8 mouse cellular contexts compared by ENCODE assay signal in the genomic region with DNA sequence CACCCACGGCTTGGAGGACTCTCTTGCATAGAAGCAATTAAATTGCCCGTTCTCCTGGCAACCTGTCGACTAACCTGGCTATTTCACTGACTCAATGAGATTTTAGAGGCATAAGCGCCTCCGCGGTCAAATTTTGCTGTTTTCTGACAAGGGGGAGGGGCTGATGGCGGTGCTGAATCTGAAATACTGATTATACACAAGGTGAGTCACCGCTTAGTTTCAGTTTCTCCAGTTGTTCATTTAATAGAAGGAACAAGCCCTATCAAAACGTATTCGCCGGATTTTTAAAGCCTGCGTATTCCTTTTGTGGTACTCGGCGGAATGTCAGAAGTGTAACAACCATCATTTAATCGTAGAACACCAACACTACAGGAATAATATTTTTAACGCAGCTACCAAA. TPM values are rescaled to one million over a fixed set of nuclear protein-coding genes. Genes with fewer than 3 reads are reported as not detected.
DNase-seq lines count a peak whose midpoint lies in the region; ATAC-seq lines count a peak whose summit lies in the region.

No protein-coding gene starts in this region.

- peak overlapping the region; percentile 92 for H3K9ac ChIP-seq in embryonic facial prominence, embryonic 12.5 days
- peak overlapping the region; percentile 81 for H3K9ac ChIP-seq in intestine, embryonic 14.5 days (ENCODE audit: low read length)
- peak overlapping the region; percentile 92 for H3K9ac ChIP-seq in lung, embryonic 16.5 days (ENCODE audit: low read length)
- H3K9ac ChIP-seq in stomach, embryonic 14.5 days (replicated peaks; ENCODE audit: low read depth, low read length), result peak overlapping the region; percentile 78

- no peak for ATAC-seq in embryonic facial prominence, embryonic 12.5 days (ENCODE audit: insufficient number of reproducible peaks, insufficient read depth, low FRiP score, low TSS enrichment)
- ATAC-seq in intestine, embryonic 14.5 days (replicated peaks; ENCODE audit: low FRiP score, low TSS enrichment, low read depth), result no peak
- no peak for ATAC-seq in lung, embryonic 16.5 days (ENCODE audit: low read depth)
- no peak for ATAC-seq in stomach, embryonic 14.5 days (ENCODE audit: insufficient number of reproducible peaks, insufficient read depth, low FRiP score, low read depth)

- peak; percentile 24 to 30 for DNase-seq in left cerebral cortex, postnatal 25 days (ENCODE audit: low spot score in 2 of 2)
- no peak for DNase-seq in left cerebral cortex, postnatal 36 days (ENCODE audit: low spot score in 2 of 2)
- peak; percentile 61 for DNase-seq in MN1 (ENCODE audit: low spot score)
- peak; percentile 64 for DNase-seq in intestine, embryonic 14.5 days (ENCODE audit: low spot score)
- no peak for DNase-seq in left cerebral cortex, postnatal 10 days (ENCODE audit: extremely low spot score in 1 of 2, low spot score in 2 of 2)

- peaks cover 7% of the 10 kb centered on the region; the same call in 1 of the 2 replicates for H3K36me3 ChIP-seq in embryonic facial prominence, embryonic 12.5 days
- H3K36me3 ChIP-seq in intestine, embryonic 14.5 days (ENCODE audit: control insufficient read depth, insufficient read depth, low read length), result 0 out of 2 replicates have a peak, but pooled peaks cover 4% of the 10 kb centered on the region
- peaks cover 5% of the 10 kb centered on the region; the same call in 1 of the 2 replicates for H3K36me3 ChIP-seq in lung, embryonic 16.5 days (ENCODE audit: control insufficient read depth, insufficient read depth, low read length)
- H3K36me3 ChIP-seq in stomach, embryonic 14.5 days (ENCODE audit: control insufficient read depth, insufficient read depth, low read length), result no peaks in the 10 kb centered on the region

- H3K4me2 ChIP-seq in embryonic facial prominence, embryonic 12.5 days (replicated peaks), result peak overlapping the region; percentile 74
- peak overlapping the region; percentile 91 for H3K4me2 ChIP-seq in intestine, embryonic 14.5 days (ENCODE audit: low read length)
- peak overlapping the region; percentile 75 for H3K4me2 ChIP-seq in lung, embryonic 16.5 days (ENCODE audit: low read depth, low read length)
- peak overlapping the region; percentile 89 for H3K4me2 ChIP-seq in stomach, embryonic 14.5 days (replicated peaks; ENCODE audit: low read depth, low read length)

- H3K4me1 ChIP-seq in embryonic facial prominence, embryonic 12.5 days, result peaks cover 27% of the 10 kb centered on the region
- H3K4me1 ChIP-seq in intestine, embryonic 14.5 days (replicated peaks; ENCODE audit: control insufficient read depth, insufficient read depth, low read length), result peaks cover 21% of the 10 kb centered on the region
- H3K4me1 ChIP-seq in lung, embryonic 16.5 days (replicated peaks; ENCODE audit: control insufficient read depth, insufficient read depth, low read length), result peaks cover 21% of the 10 kb centered on the region
- H3K4me1 ChIP-seq in stomach, embryonic 14.5 days (ENCODE audit: control insufficient read depth, insufficient read depth, low read length), result peaks cover 19% of the 10 kb centered on the region; the same call in 1 of the 2 replicates

- 0 out of 2 replicates have a peak, but pooled peaks cover 3% of the 10 kb centered on the region for H3K27me3 ChIP-seq in embryonic facial prominence, embryonic 12.5 days
- H3K27me3 ChIP-seq in intestine, embryonic 14.5 days (replicated peaks; ENCODE audit: control insufficient read depth, insufficient read depth, low read length), result no peaks in the 10 kb centered on the region
- H3K27me3 ChIP-seq in lung, embryonic 16.5 days (ENCODE audit: control insufficient read depth, insufficient read depth, low read depth, low read length), result no peaks in the 10 kb centered on the region; the same call in 1 of the 2 replicates
- no peaks in the 10 kb centered on the region for H3K27me3 ChIP-seq in stomach, embryonic 14.5 days (ENCODE audit: control insufficient read depth, insufficient read depth, low read length)

- no peaks in the 10 kb centered on the region for H3K9me3 ChIP-seq in embryonic facial prominence, embryonic 12.5 days
- no peaks in the 10 kb centered on the region for H3K9me3 ChIP-seq in intestine, embryonic 14.5 days (ENCODE audit: control insufficient read depth, low read length)
- H3K9me3 ChIP-seq in lung, embryonic 16.5 days (ENCODE audit: control insufficient read depth, low read length), result no peaks in the 10 kb centered on the region
- H3K9me3 ChIP-seq in stomach, embryonic 14.5 days (ENCODE audit: control insufficient read depth, low read depth, low read length), result no peaks in the 10 kb centered on the region

- 1% methylated on average over 16 of the region's 16 CpGs for WGBS in embryonic facial prominence, embryonic 12.5 days
- 1% methylated on average over 16 of the region's 16 CpGs for WGBS in intestine, embryonic 14.5 days
- WGBS in lung, embryonic 16.5 days, result 1% methylated on average over 16 of the region's 16 CpGs
- under 1% methylated on average over 16 of the region's 16 CpGs for whole genome bisulfite sequencing in stomach, embryonic 14.5 days

- peak overlapping the region; percentile 93 for H3K27ac ChIP-seq in embryonic facial prominence, embryonic 12.5 days
- peak overlapping the region; percentile 88 for H3K27ac ChIP-seq in intestine, embryonic 14.5 days (ENCODE audit: low read depth)
- H3K27ac ChIP-seq in lung, embryonic 16.5 days (ENCODE audit: low read length), result peak overlapping the region; percentile 87
- peak overlapping the region; percentile 90 for H3K27ac ChIP-seq in stomach, embryonic 14.5 days (ENCODE audit: low read length)

- H3K4me3 ChIP-seq in embryonic facial prominence, embryonic 12.5 days, result peak overlapping the region; percentile 67
- peak overlapping the region; percentile 90 for H3K4me3 ChIP-seq in intestine, embryonic 14.5 days (ENCODE audit: low read depth, low read length)
- peak overlapping the region; percentile 97 for H3K4me3 ChIP-seq in lung, embryonic 16.5 days (ENCODE audit: low read length)
- H3K4me3 ChIP-seq in stomach, embryonic 14.5 days (ENCODE audit: low read depth, low read length), result peak overlapping the region; percentile 91

- intact Hi-C loops in left cerebral cortex, postnatal 25 days (cut with DNase I), result loop anchor here (5.0 to 10.0 kb wide), 2 partner anchors 137 to 259 kb away; a partner anchor contains a TSS
- intact Hi-C loops in left cerebral cortex, postnatal 36 days (cut with DNase I), result loop anchor here (5.0 to 10.0 kb wide), 2 partner anchors 137 to 259 kb away; a partner anchor contains a TSS
- intact Hi-C loops in left cerebral cortex, postnatal 10 days (cut with DNase I), result no loop called here

RNA-seq across cellular contexts. Expression of a gene that starts 1.0 kb away (rescaled TPM):
- total RNA-seq in left cerebral cortex, postnatal 25 days (2021), result 10 to 100 TPM; 33.5 to 34.0 TPM
- total RNA-seq in left cerebral cortex, postnatal 36 days (2021), result 10 to 100 TPM; 31.1 to 38.6 TPM
- 12.2 and 12.5 TPM in 2 replicates for polyA plus RNA-seq in embryonic facial prominence, embryonic 12.5 days (2016; fragmentation: Nextera tagmentation; extraction: Ambion mirVana)
- polyA plus RNA-seq in intestine, embryonic 14.5 days (2014; fragmentation: Nextera tagmentation; extraction: Ambion mirVana), result 11.2 and 12.2 TPM in 2 replicates
- 6.4 and 7.2 TPM in 2 replicates for polyA plus RNA-seq in lung, embryonic 16.5 days (2015; fragmentation: Nextera tagmentation; extraction: Ambion mirVana)
- 13.1 and 13.3 TPM in 2 replicates for polyA plus RNA-seq in stomach, embryonic 14.5 days (2014; fragmentation: Nextera tagmentation; extraction: Ambion mirVana)
- total RNA-seq in left cerebral cortex, postnatal 10 days (2021), result 10 to 100 TPM; 23.2 to 24.7 TPM

Comparison
In these comparisons a context has a peak if more than half of its experiments do, and no peak if none do; other contexts are left out.
1. DNase-seq: peak in left cerebral cortex, postnatal 25 days (2 of 2), MN1 (single experiment) and intestine, embryonic 14.5 days (single experiment); none in left cerebral cortex, postnatal 36 days (0 of 2) and left cerebral cortex, postnatal 10 days (0 of 2).
2. Peak in every context shown above with its lines, with median percentiles within 50 percentile points of each other: H3K27ac ChIP-seq, H3K4me2 ChIP-seq, H3K4me3 ChIP-seq and H3K9ac ChIP-seq.